Mouse (Mus musculus) frontal cortex, postnatal 14 days (tissue): ENCODE measurements around the gene Mdfic.

Source experiments
- DNase-seq, 2 experiments: peaks; one replicate each; pipeline ENCODE4 v3.0.0; 2022; ENCODE audit warnings: low spot score in 2 of 2

The Mdfic gene

GRCm38 (mm10) chr6:15739132-15739531 is 18.7 kb downstream of the Mdfic start:
- DNase-seq, result no peak

GRCm38 (mm10) chr6:15742591-15743149 is 22.2 kb downstream of the Mdfic start:
- DNase-seq, result no peak

- DNase-seq, result no peak
Observed at GRCm38 (mm10) chr6:15743291-15743792, 22.9 kb downstream of the Mdfic start.

GRCm38 (mm10) chr6:15743793-15744192 is 23.3 kb downstream of the Mdfic start:
- DNase-seq, result no peak

GRCm38 (mm10) chr6:15745313-15745712 is 24.9 kb downstream of the Mdfic start:
- DNase-seq, result no peak

- no peak for DNase-seq
Observed at GRCm38 (mm10) chr6:15745891-15746290, 25.4 kb downstream of the Mdfic start.

- DNase-seq, result no peak
Observed at GRCm38 (mm10) chr6:15747396-15748155, 27.1 kb downstream of the Mdfic start.

- DNase-seq, result no peak
Observed at GRCm38 (mm10) chr6:15748236-15748635, 27.8 kb downstream of the Mdfic start.

- DNase-seq, result no peak
Observed at GRCm38 (mm10) chr6:15748943-15749342, 28.5 kb downstream of the Mdfic start.

- no peak for DNase-seq
Observed at GRCm38 (mm10) chr6:15750101-15750500, 29.6 kb downstream of the Mdfic start.

GRCm38 (mm10) chr6:15751375-15751774 is 30.9 kb downstream of the Mdfic start:
- no peak for DNase-seq

GRCm38 (mm10) chr6:15752160-15752559 is 31.7 kb downstream of the Mdfic start:
- no peak for DNase-seq

GRCm38 (mm10) chr6:15753208-15753607 is 32.7 kb downstream of the Mdfic start:
- no peak for DNase-seq

GRCm38 (mm10) chr6:15758394-15758793 is 37.9 kb downstream of the Mdfic start:
- no peak for DNase-seq

GRCm38 (mm10) chr6:15760750-15761149 is 40.3 kb downstream of the Mdfic start:
- no peak for DNase-seq

GRCm38 (mm10) chr6:15764039-15764438 is 43.6 kb downstream of the Mdfic start:
- no peak for DNase-seq

- DNase-seq, result no peak
Observed at GRCm38 (mm10) chr6:15767460-15767859, 47.0 kb downstream of the Mdfic start.

GRCm38 (mm10) chr6:15770128-15770527 is 49.7 kb downstream of the Mdfic start:
- DNase-seq, result no peak

GRCm38 (mm10) chr6:15777070-15777469 is 56.6 kb downstream of the Mdfic start:
- no peak for DNase-seq

- no peak for DNase-seq
Observed at GRCm38 (mm10) chr6:15780127-15780526, 59.7 kb downstream of the Mdfic start.

GRCm38 (mm10) chr6:15780688-15781087 is 60.2 kb downstream of the Mdfic start:
- no peak for DNase-seq

- DNase-seq, result peak; percentile 35 to 41
Observed at GRCm38 (mm10) chr6:15789523-15790500, 69.4 kb downstream of the Mdfic start.
